Mouse (Mus musculus) neural tube, embryonic 13.5 days (tissue): ENCODE data around the gene Sync. TPM values are rescaled to one million over a fixed set of nuclear protein-coding genes. Genes with fewer than 3 reads are reported as not detected.

Experiments used
- ATAC-seq: fragments of 200-750 bp; cut with Nextera tagmentation; 2 replicates; pipeline ENCODE4 v1.8.0; 2017; ENCODE audit warnings: low read depth, mild to moderate bottlenecking, moderate TSS enrichment, moderate library complexity
- H3K27ac ChIP-seq: fragments of 300-500 bp; sonication (generic); replicated peaks from 2 replicates; pipeline ENCODE4 v1.5.1; 2015; ENCODE audit warnings: moderate library complexity, mild to moderate bottlenecking, inconsistent platforms
- H3K27me3 ChIP-seq: fragments of 300-500 bp; sonication (generic); 2 replicates; pipeline ENCODE4 v1.6.1; 2015; ENCODE audit warnings: mild to moderate bottlenecking, inconsistent platforms
- H3K36me3 ChIP-seq: fragments of 300-500 bp; sonication (generic); 2 replicates; pipeline ENCODE4 v1.6.1; 2015; ENCODE audit warnings: mild to moderate bottlenecking, inconsistent platforms
- H3K4me1 ChIP-seq: fragments of 300-500 bp; sonication (generic); replicated peaks from 2 replicates; pipeline ENCODE4 v1.6.1; 2015; ENCODE audit warnings: inconsistent platforms
- H3K4me2 ChIP-seq: fragments of 300-500 bp; sonication (generic); 2 replicates; pipeline ENCODE4 v1.6.1; 2015; ENCODE audit warnings: inconsistent platforms, mild to moderate bottlenecking, moderate library complexity
- H3K4me3 ChIP-seq: fragments of 300-500 bp; sonication (generic); 2 replicates; pipeline ENCODE4 v1.5.1; 2015; ENCODE audit warnings: mild to moderate bottlenecking, inconsistent platforms
- H3K9ac ChIP-seq: fragments of 300-500 bp; sonication (generic); 2 replicates; pipeline ENCODE4 v1.6.1; 2015; ENCODE audit warnings: moderate library complexity, mild to moderate bottlenecking, inconsistent platforms
- H3K9me3 ChIP-seq: fragments of 300-500 bp; sonication (generic); 2 replicates; pipeline ENCODE4 v1.6.1; 2016; ENCODE audit warnings: inconsistent platforms
- WGBS: fragments of 180-500 bp; shearing (Covaris S2); methylation state at CpG from one replicate; pipeline ENCODE4 v1.1.7; 2015; 5-methylcytosine and 5-hydroxymethylcytosine counted together
- polyA plus RNA-seq: library from polyadenylated mRNA; unstranded; fragments of >200 nt; fragmentation: Nextera tagmentation; extraction: Ambion mirVana; gene quantifications from 2 replicates; pipeline ENCODE4 v1.2.1, GENCODE M21; 2015

The Sync gene
- polyA plus RNA-seq, 1 experiment from 2014 or later, result 3.2 TPM

DNA sequence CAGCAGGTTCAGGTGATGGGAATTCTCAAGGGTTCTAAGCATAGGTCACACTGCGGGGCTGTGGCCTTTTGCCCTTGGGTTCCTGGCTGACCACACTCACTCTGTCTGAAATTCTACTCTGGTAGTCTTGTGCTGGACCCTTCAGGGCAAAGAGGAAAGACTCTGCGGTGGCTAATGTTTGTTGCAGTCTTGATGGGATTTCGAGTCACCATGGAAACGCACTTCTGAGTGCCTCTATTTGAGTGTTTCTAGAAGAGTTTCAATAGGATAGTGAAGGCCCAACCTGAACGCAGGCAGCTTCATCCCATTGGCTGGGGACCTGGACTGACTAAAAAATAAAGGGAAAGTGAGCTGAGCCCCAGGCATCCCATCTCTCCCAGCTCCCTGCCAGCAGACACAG lies 20.6 kb upstream of the Sync start:
- Histone ChIP-seq H3K9ac (no peak overlapping the region), H3K36me3 (no peaks in the 10 kb centered on the region), H3K27me3 (no peaks in the 10 kb centered on the region), H3K9me3 (no peaks in the 10 kb centered on the region), H3K4me3 (no peak overlapping the region), H3K4me1 (peaks cover 9% of the 10 kb centered on the region), H3K4me2 (no peak overlapping the region), H3K27ac (no peak overlapping the region)
- ATAC-seq, result no peak
- 65% methylated on average over 5 of the region's 5 CpGs for WGBS

DNA sequence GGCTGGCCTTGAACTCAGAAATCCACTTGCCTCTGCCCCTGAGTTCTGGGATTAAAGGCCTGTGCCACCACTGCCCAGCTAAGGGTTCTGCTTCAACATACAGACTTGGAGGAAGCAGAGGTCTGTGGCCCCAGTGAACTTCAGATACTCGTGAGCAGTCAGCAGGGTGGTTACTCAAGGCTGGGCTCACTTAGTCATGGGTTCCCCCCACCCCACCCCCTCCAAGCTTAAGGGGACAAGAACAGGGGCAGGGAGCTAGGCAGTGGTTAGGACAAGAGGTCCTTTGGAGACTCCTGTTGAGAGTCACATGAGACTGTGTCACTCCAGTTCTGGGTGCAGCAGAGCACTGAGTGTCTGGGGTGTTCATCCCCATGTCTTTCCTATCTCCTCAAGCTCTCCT lies 18.7 kb upstream of the Sync start:
- Histone ChIP-seq H3K4me1 (peaks cover 1% of the 10 kb centered on the region), H3K4me3 (no peak overlapping the region), H3K27me3 (no peaks in the 10 kb centered on the region), H3K4me2 (no peak overlapping the region), H3K36me3 (no peaks in the 10 kb centered on the region), H3K9me3 (no peaks in the 10 kb centered on the region), H3K27ac (no peak overlapping the region), H3K9ac (no peak overlapping the region)
- 46% methylated on average over 1 of the region's 1 CpGs for WGBS
- no peak for ATAC-seq

DNA sequence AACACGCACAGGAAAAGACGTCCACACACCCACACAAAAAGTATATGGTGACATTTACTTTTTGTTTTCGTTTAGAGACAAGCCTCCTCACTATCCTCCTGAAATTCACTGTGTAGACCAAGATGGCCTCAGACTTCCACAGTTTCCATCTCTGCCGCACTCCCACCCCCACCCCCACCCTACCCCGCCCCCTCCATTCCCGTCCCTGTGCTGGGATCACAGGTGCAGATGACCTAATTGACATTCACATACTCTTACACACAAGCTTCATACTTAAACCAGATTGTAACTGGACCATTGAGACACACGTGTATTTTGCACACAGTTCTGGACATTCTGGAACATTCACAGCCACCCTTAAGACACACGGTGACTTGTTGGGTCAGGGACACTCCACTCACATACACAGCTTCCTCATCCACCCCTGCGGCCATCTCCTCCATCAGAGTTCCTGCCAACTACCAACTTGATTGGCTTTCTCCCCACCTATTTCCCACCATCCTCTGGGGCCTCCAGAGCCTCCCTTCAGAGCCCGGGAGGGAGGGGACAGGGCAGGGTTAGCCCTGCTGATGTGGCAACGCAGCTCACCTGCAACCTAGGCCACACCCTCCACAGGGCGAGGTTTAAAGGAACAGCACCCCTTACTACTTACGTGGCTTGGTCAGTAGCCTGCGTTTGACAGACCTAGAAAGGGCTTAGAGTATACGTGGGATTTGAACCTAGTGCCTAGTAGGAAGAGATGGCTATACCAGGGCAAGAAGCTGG lies 15.2 kb upstream of the Sync start:
- H3K4me1 ChIP-seq, result peaks cover 3% of the 10 kb centered on the region; the same call in 1 of the 2 replicates
- H3K9me3 ChIP-seq, result no peaks in the 10 kb centered on the region
- no peaks in the 10 kb centered on the region for H3K36me3 ChIP-seq
- WGBS, result 34% methylated on average over 15 of the region's 15 CpGs
- H3K27me3 ChIP-seq, result no peaks in the 10 kb centered on the region
- no peak overlapping the region for H3K4me3 ChIP-seq
- H3K9ac ChIP-seq, result no peak overlapping the region
- ATAC-seq, result no peak
- no peak overlapping the region for H3K27ac ChIP-seq
- H3K4me2 ChIP-seq, result no peak overlapping the region

DNA sequence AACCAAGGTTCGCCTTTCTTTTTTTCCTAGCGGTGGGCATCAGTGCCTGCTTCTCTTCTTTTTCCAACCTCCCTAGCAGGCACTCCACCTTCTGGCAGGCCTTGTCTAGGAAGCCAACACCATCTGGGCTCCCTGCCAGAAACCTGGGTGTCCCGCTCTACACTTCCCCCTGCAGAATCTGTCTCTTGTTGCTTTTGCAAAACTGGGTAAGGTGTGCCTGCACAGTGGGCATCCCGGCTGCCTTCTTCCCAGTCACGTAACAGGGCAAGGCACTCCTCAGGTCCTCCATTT lies 14.7 kb upstream of the Sync start:
- H3K4me1 ChIP-seq, result peaks cover 3% of the 10 kb centered on the region; the same call in 1 of the 2 replicates
- no peaks in the 10 kb centered on the region for H3K9me3 ChIP-seq
- H3K4me2 ChIP-seq, result no peak overlapping the region
- no peak overlapping the region for H3K4me3 ChIP-seq
- WGBS, result 47% methylated on average over 5 of the region's 5 CpGs
- H3K27ac ChIP-seq, result no peak overlapping the region
- no peaks in the 10 kb centered on the region for H3K27me3 ChIP-seq
- no peaks in the 10 kb centered on the region for H3K36me3 ChIP-seq
- ATAC-seq, result no peak
- no peak overlapping the region for H3K9ac ChIP-seq

DNA sequence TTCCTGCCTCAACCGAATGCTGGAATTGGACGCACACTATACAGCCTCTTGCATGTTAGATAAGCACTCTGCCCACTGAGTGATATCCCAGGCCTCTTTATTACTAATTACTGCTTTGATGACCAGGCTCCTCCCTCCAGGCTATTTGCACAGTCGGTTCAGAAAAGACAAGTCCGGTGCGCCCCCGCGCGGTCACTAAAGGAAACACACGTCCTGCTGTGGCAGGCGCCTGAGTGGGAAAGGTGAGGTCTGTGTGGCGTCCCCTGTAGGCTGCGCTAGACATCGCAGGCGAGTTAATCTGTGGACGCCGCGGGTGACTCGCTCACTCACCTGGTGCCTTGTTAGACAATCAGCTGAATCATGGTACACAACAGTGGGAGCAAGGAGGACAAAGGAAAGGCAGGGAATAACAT lies 11.0 kb upstream of the Sync start:
- Histone ChIP-seq H3K9ac (no peak overlapping the region), H3K36me3 (no peaks in the 10 kb centered on the region), H3K9me3 (no peaks in the 10 kb centered on the region), H3K4me3 (no peak overlapping the region), H3K27me3 (no peaks in the 10 kb centered on the region), H3K27ac (no peak overlapping the region), H3K4me1 (peaks cover 3% of the 10 kb centered on the region; the same call in 1 of the 2 replicates), H3K4me2 (no peak overlapping the region; the same call in 1 of the 2 replicates)
- peak; percentile 72 for ATAC-seq
- WGBS, result 2% methylated on average over 18 of the region's 18 CpGs

DNA sequence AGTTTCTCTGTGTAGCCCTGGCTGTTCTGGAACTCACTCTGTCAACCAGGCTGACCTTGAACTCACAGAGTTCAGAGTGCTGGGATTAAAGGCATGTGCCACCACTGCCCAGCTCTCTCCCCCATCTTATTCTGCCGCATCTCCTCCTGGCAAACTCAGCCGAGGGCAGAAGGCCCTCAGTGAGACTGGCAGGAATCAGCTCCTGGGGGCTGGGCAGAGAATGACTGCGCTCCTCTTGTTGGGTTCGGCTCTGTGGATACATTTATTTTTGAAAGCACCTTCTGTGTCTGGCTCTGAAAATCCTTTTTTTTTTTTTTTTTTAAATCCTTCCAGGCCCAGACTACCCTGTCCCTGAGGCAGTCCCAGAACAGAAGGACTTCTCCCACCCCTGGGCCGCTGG lies 4.6 kb upstream of the Sync start:
- Histone ChIP-seq H3K9ac (no peak overlapping the region), H3K4me3 (no peak overlapping the region), H3K27me3 (peaks cover 15% of the 10 kb centered on the region), H3K4me2 (no peak overlapping the region), H3K9me3 (no peaks in the 10 kb centered on the region), H3K36me3 (no peaks in the 10 kb centered on the region), H3K4me1 (peaks cover 22% of the 10 kb centered on the region), H3K27ac (no peak overlapping the region)
- ATAC-seq, result no peak
- 84% methylated on average over 5 of the region's 5 CpGs for WGBS

DNA sequence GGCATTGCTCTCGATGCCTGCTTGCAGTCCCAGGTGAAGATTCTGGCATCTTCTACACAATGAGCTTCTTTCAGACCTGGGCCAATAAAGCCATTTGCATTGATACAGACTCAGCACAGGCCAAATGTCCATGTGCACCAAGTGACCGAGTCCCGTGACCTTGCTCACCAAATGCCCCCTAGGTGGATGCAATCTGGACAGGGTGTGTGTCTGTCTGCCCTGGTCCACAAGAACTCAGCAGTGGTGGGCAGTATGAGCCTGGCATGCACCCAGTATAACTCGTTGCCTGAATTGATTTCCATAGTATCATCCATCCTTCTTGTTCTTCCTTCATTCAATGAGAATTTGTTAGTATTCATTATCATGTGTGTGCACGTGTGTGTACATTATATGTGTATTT lies 4.2 kb upstream of the Sync start:
- H3K4me3 ChIP-seq, result no peak overlapping the region
- peaks cover 26% of the 10 kb centered on the region for H3K4me1 ChIP-seq
- no peak overlapping the region for H3K9ac ChIP-seq
- H3K9me3 ChIP-seq, result no peaks in the 10 kb centered on the region
- H3K27me3 ChIP-seq, result peaks cover 18% of the 10 kb centered on the region
- ATAC-seq, result no peak
- 78% methylated on average over 5 of the region's 5 CpGs for WGBS
- no peaks in the 10 kb centered on the region for H3K36me3 ChIP-seq
- H3K4me2 ChIP-seq, result no peak overlapping the region
- H3K27ac ChIP-seq, result no peak overlapping the region

DNA sequence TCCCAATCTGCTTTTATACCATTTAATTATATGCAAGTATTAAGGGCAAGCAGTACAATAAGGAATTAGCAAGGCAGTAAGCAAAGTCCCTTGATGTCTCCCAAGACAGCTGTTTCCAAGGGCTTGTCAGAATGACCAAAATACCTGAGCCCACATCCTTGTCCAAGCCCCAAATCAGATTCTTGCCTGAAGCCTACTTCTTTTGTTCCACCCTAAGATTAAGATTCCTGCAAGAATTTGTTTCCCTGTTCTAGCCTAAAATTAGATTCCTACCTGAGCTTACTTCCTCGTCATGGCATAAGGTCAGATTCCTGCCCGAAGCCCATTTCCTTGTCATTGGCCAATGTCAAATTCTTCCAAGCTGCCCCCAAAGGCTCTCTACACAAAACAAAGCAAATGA lies 2.7 kb upstream of the Sync start:
- Histone ChIP-seq H3K9me3 (no peaks in the 10 kb centered on the region), H3K27me3 (peaks cover 21% of the 10 kb centered on the region), H3K9ac (no peak overlapping the region), H3K4me1 (peaks cover 27% of the 10 kb centered on the region), H3K27ac (no peak overlapping the region), H3K36me3 (no peaks in the 10 kb centered on the region), H3K4me3 (no peak overlapping the region), H3K4me2 (no peak overlapping the region)
- 89% methylated on average over 2 of the region's 2 CpGs for WGBS
- no peak for ATAC-seq

DNA sequence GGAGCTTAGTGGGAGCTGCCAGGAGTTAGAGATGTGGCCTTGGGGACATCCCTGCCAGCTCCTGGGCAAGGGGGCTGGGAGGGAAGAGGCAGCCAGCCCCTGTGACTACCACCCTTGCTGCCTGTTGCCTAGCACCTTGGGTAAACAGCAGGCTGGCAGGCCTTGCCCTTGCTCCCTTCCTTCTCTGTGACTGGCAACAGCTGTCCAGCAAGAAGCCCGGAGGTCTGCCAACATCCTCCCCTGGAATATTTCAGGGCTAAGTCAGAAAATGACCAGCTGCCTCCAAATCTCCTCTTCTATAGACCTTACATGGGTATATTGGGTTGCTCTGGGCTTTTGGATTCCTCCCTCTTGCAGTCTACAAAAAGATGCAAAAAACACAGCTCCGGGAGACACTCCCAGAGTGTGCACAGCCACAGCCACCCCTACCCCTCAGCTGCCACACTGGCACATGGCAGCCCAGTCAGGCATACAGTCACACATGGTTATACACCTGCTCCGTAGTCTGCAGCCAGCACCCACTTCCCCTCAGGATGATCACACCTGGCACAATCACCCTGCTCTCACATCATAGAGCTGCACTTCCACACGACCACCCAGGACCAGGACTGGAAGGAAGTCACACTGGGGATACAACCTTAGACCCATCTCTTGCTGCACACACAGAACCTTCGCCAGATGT lies 1.3 kb upstream of the Sync start:
- Histone ChIP-seq H3K4me1 (peaks cover 27% of the 10 kb centered on the region), H3K36me3 (no peaks in the 10 kb centered on the region), H3K27me3 (peaks cover 21% of the 10 kb centered on the region), H3K9ac (0 out of 2 replicates have a peak overlapping the region, but pooled peaks have one; percentile 74), H3K4me2 (peak overlapping the region; percentile 87), H3K27ac (no peak overlapping the region), H3K4me3 (no peak overlapping the region), H3K9me3 (no peaks in the 10 kb centered on the region)
- ATAC-seq, result 0 out of 2 replicates have a peak, but pooled peaks have one; percentile 34
- 66% methylated on average over 5 of the region's 5 CpGs for WGBS

DNA sequence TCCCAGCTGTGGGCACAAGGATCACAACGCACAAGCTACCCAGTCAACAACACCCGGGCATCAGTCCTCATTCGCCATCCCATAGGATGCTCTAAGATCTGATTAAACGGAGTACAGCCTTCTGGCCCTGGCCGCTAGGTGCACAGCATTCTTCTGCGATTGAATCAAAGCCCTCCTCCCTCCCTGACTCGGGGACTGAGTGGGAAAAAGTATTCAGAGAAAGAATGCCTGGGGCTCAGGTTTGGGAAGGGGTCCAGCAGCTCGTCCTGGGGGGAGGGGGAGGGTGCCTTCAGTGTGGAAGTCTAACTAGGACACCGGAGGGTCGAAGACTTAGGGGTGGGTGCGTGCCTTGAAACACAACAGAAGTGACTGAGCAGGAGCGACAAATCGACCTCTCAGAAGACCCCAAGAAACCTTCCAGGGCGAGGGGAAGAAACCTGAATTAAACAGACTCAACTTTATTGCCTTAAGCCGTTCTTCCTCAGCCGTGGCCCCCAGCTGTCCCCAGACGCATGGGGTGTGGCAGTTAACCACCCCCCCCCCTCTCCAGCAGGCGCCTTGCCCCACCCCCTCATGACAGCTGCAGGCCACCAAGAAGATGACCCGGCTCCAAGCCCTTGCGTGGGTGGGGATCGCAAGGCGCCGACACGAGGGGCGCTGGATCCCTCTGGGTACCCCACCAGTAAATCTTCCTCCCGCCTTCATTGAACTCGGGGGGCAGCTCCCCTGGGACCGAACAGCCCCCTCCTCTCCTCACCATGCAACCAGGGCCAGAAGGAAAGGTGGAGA lies 540 bp upstream of the Sync start:
- Histone ChIP-seq H3K36me3 (no peaks in the 10 kb centered on the region), H3K4me2 (peak overlapping the region; percentile 87), H3K9ac (peak overlapping the region; percentile 74), H3K27me3 (peaks cover 21% of the 10 kb centered on the region), H3K4me3 (peak overlapping the region; percentile 50), H3K27ac (peak overlapping the region; percentile 28; the same call in 1 of the 2 replicates), H3K4me1 (peaks cover 27% of the 10 kb centered on the region), H3K9me3 (no peaks in the 10 kb centered on the region)
- peak; percentile 51 for ATAC-seq
- WGBS, result 4% methylated on average over 28 of the region's 28 CpGs

DNA sequence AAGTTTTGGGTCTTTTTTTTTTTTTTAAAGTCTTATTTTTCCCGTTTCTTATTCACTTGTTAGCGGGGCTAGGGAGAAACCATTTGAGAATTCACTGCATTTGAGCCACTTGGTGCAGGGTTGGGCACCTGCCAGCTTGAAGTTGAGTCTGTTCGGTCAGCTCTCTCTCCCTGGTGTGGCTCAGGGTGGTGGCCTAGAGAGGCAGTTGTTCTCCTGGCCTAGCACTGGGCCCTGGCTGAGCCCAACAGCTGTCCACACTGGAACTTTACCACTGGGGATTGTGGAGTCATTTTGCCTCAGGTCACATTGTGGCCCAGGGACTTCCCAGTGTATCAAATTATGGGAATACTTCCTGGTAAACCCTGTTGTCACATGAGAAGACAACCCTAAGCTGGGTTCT lies 650 bp downstream of the Sync start:
- Histone ChIP-seq H3K9me3 (no peaks in the 10 kb centered on the region), H3K36me3 (no peaks in the 10 kb centered on the region), H3K27me3 (peaks cover 21% of the 10 kb centered on the region), H3K4me3 (peak overlapping the region; percentile 50), H3K9ac (peak overlapping the region; percentile 74; the same call in 1 of the 2 replicates), H3K4me2 (peak overlapping the region; percentile 87), H3K27ac (no peak overlapping the region), H3K4me1 (peaks cover 27% of the 10 kb centered on the region)
- 32% methylated on average over 3 of the region's 3 CpGs for WGBS
- ATAC-seq, result no peak

DNA sequence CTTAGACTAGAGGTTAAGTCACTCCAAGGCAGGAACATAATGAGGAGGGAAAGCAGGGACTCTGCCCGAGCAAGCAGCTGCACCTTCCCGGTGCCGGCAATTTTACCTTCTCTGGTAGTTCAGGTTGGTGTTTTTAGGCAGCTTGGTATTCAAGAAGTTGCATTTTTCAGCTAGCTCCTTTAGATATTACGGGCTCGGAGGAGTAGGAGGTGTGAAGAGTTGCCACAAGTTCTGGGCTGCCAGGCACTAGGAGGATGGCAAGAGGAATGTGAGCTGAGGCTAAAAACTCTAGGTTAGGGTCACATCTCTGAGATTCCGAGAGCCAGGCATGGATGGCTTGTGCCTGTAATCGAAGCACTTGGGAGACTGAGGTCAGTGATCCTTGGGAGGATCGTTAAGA lies 2.3 kb downstream of the Sync start:
- no peak overlapping the region for H3K27ac ChIP-seq

More for the DNA sequence above, 2.3 kb downstream of the Sync start:
- H3K4me1 ChIP-seq, result peaks cover 27% of the 10 kb centered on the region
- WGBS, result 91% methylated on average over 8 of the region's 8 CpGs
- ATAC-seq, result no peak
- H3K36me3 ChIP-seq, result no peaks in the 10 kb centered on the region
- no peak overlapping the region for H3K9ac ChIP-seq
- no peak overlapping the region for H3K4me3 ChIP-seq
- H3K4me2 ChIP-seq, result no peak overlapping the region
- peaks cover 21% of the 10 kb centered on the region for H3K27me3 ChIP-seq
- no peaks in the 10 kb centered on the region for H3K9me3 ChIP-seq
